Mouse (Mus musculus) CD4-positive naive resting alpha-beta T cell, adult 57 days (primary cell): Measurements from ENCODE around the gene Csdc2. TPM values are rescaled to one million over a fixed set of nuclear protein-coding genes. Genes with fewer than 3 reads are reported as not detected.

ENCODE experiments used
- total RNA-seq: library from RNA; stranded (reverse); gene quantifications from one replicate; pipeline ENCODE4 v1.2.4, GENCODE M21; 2023

Gene Csdc2
- total RNA-seq = not detected

DNA sequence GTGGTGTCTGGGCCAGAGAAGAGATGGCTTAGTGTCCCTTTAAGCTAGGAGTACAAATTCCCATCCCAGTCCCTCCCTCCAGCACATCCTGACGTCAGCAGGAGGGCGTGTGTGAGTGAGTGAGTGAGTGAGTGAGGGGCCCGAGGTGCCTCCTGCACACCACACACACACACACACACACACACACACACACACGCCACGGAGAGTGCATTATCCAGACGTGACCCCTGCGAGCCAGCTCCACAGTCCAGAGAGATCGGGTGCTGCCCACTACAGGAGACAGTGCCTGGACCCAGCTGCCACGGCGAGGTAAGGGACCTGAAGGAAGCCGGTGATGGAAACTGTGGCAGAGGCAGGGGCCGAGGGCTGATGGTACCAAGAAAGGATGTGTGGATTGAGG, at the start of gene Csdc2:
Gene Csdc2 (plus strand): TSS at position 81 of the 400 bp plus-strand sequence.

DNA sequence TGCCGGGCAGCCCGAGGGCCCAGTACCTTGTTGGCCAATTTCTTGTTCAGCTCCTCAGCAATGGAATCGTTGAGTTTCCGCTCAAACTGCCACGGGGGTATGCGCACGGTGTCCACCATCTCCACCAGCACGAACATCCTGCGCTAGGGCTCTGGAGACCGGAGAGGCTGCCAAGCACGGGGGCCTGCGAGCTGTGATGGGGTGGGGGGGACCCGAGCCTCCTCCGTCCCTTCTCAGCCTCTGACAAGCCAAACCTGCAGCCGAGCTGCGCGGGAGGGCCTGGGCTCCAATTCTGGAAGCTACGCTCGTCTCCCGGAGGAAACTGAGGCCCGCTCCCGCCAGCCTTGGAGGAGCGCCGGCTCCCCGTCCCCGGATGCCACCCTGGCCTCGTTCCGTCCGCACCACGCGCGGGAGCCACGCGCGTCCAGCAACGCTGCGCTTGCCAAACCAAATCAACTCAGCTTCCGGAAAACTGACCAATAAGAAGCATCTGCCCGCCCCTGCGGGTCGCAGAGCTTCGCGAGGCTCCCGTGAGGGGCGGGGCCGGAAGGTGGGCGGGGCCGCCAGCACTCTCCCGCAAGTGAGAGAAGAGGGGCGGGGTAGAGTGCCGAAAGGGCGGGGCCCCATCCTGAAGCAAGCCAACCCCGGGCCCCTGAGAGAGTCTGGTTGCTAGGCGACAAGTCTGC, 10.7 kb upstream of the Csdc2 start, which contains the start of gene Polr3h:
Gene Polr3h (minus strand): TSS at position 481 of the 686 bp plus-strand sequence.

DNA sequence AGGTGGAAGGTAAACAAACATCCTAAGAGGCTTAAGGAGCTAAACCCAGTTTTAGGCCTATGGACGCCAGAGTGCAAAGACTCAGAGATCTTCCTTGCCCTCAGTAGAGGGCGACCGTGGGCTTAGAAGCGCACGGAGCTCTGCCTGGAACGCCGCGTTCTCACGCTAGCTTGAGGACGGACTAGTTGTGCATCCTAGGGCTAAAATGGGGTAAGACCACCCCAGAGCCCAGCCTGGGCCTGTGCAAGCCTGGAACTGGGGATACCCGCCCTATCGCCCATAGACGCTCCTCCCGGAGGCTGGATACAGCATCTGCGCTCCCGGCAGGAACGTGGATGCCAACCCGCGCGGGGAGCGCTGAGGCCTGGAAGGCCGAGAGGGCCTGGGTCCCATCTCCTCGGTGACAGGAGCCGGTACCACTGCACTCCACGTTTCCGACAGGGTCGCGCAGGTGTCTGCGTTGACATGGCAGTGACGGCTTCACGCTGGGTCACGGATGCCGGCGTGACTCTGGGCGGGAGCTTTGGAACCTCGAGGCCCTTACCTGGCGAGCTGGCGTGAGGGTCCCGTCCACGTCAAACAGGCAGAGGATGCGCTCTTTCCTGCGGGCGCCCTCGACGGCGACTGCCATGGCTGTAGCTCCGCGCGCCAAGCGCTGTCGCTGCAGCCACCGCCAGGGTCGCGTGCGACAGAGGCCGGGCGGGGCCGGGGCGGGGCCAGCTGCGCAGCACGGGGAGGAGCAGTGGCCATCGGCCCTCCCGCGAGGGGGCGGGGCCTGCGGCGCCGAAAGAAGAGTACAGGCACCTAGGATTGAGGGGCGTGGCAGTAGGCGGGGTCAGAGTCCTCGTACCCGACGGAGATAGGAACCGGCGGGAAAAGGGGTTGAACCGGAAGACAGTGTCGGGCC, 23.9 kb downstream of the Csdc2 start, which contains the start of gene Pmm1:
Gene Pmm1 (minus strand): TSS at position 760 of the 907 bp plus-strand sequence.

DNA sequence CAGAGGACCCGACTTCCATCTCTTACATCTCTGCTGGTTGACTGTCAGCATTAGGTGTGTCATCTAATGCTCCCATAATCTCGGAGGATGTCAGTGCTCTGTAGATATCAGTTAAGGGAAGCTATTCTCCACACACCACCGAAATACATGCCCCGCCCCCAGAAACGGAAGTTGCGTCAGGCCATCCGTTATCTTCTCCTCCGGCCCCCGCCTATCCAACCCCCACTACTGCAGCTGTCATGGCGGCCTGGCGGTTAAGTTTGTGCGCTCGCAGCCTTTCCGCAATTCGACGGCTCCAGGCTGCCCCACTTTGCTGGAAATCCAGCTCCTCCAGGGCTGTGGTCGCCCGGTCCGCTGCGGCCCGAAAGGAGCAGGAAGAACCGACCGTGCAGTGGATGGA, 43.8 kb downstream of the Csdc2 start, which contains the start of gene 1700029P11Rik:
Gene 1700029P11Rik (plus strand): TSS at position 220 of the 400 bp plus-strand sequence.

DNA sequence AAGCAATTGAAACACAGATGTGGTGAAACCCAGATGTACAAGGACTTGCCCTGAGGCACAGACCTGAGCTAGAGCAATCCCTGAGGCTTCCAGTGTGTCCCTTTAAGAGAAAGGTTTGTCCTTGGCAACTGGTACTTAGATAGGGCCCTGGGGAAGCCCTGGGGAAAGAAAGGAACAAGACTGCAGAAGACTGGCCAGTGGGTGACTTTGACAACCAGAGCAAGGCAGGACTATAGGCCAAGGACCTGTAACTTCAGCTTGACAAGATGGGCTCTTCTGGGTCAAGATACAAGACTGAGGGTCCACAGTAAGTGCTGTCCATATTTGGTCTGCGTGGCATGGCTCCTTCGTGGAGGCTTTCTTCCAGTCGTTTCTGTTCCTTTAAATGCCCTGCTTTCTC, 51.1 kb downstream of the Csdc2 start, which contains the start of gene Xrcc6:
Gene Xrcc6 (plus strand): TSS at position 190 of the 400 bp plus-strand sequence.

Other genes starting within 250 kb of the Csdc2 start
- gene Chadl, start 239.5 kb upstream of the Csdc2 start, total RNA-seq = not detected
- 18.7 TPM for gene Zc3h7b, start 191.7 kb upstream of the Csdc2 start, total RNA-seq
- gene Rangap1, start 191.2 kb upstream of the Csdc2 start, total RNA-seq = 74.5 TPM
- 22.0 TPM for gene Tef, start 134.3 kb upstream of the Csdc2 start, total RNA-seq
- 97.9 TPM for gene Tob2, start 78.0 kb upstream of the Csdc2 start, total RNA-seq
- 69.0 TPM for gene Phf5a, start 64.8 kb upstream of the Csdc2 start, total RNA-seq
- gene Aco2, start 64.5 kb upstream of the Csdc2 start, total RNA-seq = 134 TPM
- gene Polr3h, start 10.5 kb upstream of the Csdc2 start, total RNA-seq = 12.4 TPM
- gene Pmm1, start 24.2 kb downstream of the Csdc2 start, total RNA-seq = 19.6 TPM
- gene 1700029P11Rik, start 43.8 kb downstream of the Csdc2 start, total RNA-seq = not detected
- gene Xrcc6, start 51.1 kb downstream of the Csdc2 start, total RNA-seq = 35.7 TPM
- gene Desi1, start 97.1 kb downstream of the Csdc2 start, total RNA-seq = 23.9 TPM
- 93.2 TPM for gene Snu13, start 110.8 kb downstream of the Csdc2 start, total RNA-seq
- not detected for gene 4930407I10Rik, start 122.4 kb downstream of the Csdc2 start, total RNA-seq
- not detected for gene Mei1, start 133.2 kb downstream of the Csdc2 start, total RNA-seq
- gene Ccdc134, start 191.2 kb downstream of the Csdc2 start, total RNA-seq = 36.7 TPM
- 211 TPM for gene Srebf2, start 210.4 kb downstream of the Csdc2 start, total RNA-seq